Mouse (Mus musculus) lung, postnatal 0 days (tissue): ENCODE measurements around the gene Alpi.

Experiments
- CTCF ChIP-seq: IDR thresholded peaks from 2 replicates; pipeline ENCODE4 v1.5.1; 2016; ENCODE audit warnings: antibody characterized with exemption, mild to moderate bottlenecking
- EP300 ChIP-seq: IDR thresholded peaks from 2 replicates; pipeline ENCODE4 v1.6.1; 2016; ENCODE audit warnings: antibody characterized with exemption, mild to moderate bottlenecking, control low read depth

DNA sequence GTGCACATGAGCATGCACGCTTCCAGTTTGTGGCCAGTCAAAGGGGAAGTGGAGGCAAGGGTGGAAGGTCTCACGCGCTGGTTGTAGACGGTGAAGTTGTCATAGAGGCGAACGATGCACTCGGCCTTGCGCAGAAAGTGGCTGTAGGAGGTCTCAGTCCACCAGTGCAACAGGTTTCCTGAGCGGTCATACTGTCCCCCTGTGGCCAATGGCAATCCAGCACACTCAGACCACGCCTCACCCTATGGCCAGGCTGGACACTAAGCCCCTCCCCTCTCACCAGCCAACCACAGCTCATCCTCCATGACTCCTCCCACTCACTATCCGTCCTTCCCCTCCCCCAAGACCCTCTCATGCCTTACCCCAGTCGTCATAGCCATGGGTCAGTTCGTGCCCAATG lies 48.0 kb upstream of the Alpi start:
- TF ChIP-seq EP300 = no peak
- TF ChIP-seq CTCF = no peak
